Mouse (Mus musculus) midbrain, embryonic 10.5 days (tissue): ENCODE data around the gene Srxn1. TPM values are rescaled to one million over a fixed set of nuclear protein-coding genes. Genes with fewer than 3 reads are reported as not detected.
A peak's percentile ranks its signal among the peaks of the same experiment; 100 is the strongest.

ENCODE experiments used
- DNase-seq: peaks from one replicate; pipeline ENCODE4 v3.0.0-alpha.2; 2017; ENCODE audit warnings: low spot score
- H3K27ac ChIP-seq: fragments of 300-500 bp; sonication (generic); replicated peaks from 2 replicates; pipeline ENCODE4 v1.5.1; 2016; ENCODE audit warnings: mild to moderate bottlenecking
- H3K27me3 ChIP-seq: fragments of 300-500 bp; sonication (generic); 2 replicates; pipeline ENCODE4 v1.6.1; 2016; ENCODE audit warnings: low read depth, mild to moderate bottlenecking; ENCODE audit not compliant: poor library complexity, severe bottlenecking
- H3K36me3 ChIP-seq: fragments of 300-500 bp; sonication (generic); 2 replicates; pipeline ENCODE4 v1.6.1; 2016; ENCODE audit warnings: mild to moderate bottlenecking, moderate library complexity
- H3K4me1 ChIP-seq: fragments of 300-500 bp; sonication (generic); 2 replicates; pipeline ENCODE4 v1.6.1; 2016
- H3K4me3 ChIP-seq: fragments of 300-500 bp; sonication (generic); 2 replicates; pipeline ENCODE4 v1.5.1; 2016; ENCODE audit warnings: mild to moderate bottlenecking, moderate library complexity
- H3K9me3 ChIP-seq: fragments of 300-500 bp; sonication (generic); replicated peaks from 2 replicates; pipeline ENCODE4 v1.6.1; 2016; ENCODE audit warnings: mild to moderate bottlenecking
- WGBS: fragments of 180-500 bp; shearing (Covaris S2); methylation state at CpG from one replicate; pipeline ENCODE4 v1.1.7; 2016; 5-methylcytosine and 5-hydroxymethylcytosine counted together
- polyA plus RNA-seq: library from polyadenylated mRNA; unstranded; fragments of >200 nt; fragmentation: Nextera tagmentation; extraction: Ambion mirVana; gene quantifications from 2 replicates; pipeline ENCODE4 v1.2.1, GENCODE M21; 2016

Gene Srxn1
- polyA plus RNA-seq, 1 experiment from 2014 or later: 14.8 TPM

DNA sequence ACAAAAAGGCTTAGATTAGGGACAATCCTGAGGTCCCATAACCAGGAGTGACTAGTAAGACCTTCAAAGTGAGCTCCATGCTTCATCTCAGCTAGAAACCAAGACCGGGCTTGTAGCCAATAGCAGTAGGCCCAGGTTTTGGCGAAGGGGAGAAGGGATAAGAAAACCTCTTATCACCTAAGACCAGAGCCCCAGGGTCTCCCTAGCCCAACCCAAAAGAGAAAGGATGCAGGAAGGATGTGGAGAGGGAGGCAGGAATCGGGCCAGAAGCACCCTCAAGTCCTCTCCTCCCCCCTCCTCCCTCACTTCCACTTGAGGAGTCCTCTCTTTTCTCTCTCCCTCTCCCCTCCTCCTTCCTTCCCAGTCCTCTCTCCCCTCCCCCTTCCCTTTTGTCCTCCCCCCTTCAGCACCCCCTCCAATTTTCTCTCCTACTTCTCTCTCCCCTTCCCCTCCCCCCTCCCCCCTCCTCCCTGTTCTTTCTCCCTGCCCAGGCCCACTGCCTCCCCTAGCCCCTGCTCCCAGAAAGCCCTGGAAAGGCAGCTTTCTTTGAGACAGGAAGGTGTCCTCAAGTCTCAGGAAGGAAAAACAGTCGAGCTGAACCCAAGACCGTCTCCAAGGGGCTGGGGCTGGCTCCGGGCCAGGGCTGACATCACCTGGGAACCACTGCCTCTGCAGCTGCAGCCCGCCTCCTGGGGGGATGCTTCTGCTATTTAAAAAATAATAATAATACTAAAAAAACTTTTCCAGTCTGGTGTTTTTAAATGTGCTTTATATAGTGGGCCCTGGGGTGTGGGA, 50.3 kb downstream of the Srxn1 start:
- Histone ChIP-seq H3K36me3 (no peaks in the 10 kb centered on the region), H3K4me1 (peaks cover 12% of the 10 kb centered on the region), H3K4me3 (no peak overlapping the region), H3K27me3 (no peaks in the 10 kb centered on the region), H3K9me3 (no peaks in the 10 kb centered on the region), H3K27ac (0 out of 2 replicates have a peak overlapping the region, but pooled peaks have one; percentile 24)
- DNase-seq: no peak
- WGBS: 59% methylated on average over 7 of the region's 7 CpGs

DNA sequence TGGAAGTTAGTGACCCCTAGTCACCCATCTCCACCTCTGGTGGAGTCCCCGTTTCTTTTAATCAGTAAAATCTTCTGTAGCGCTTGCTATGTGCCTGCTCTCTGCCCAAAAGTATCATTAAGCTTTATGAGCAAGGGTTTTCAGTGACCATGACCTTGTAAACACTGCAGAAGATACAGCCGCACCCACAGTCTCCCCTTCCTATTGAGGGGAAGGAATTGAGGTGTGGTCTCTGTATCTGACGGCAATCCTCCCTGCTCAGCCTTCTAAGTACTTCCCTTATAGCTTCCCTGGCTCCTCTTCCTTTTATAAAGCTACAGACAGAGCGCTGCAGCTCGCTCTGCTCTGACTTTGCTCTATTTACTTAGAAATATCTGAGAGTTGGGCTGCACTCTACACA, 51.2 kb downstream of the Srxn1 start:
- no peak overlapping the region for H3K4me3 ChIP-seq
- DNase-seq: no peak
- WGBS: 85% methylated on average over 6 of the region's 6 CpGs
- no peaks in the 10 kb centered on the region for H3K9me3 ChIP-seq
- H3K36me3 ChIP-seq: no peaks in the 10 kb centered on the region
- H3K27ac ChIP-seq: no peak overlapping the region
- peaks cover 12% of the 10 kb centered on the region for H3K4me1 ChIP-seq
- no peaks in the 10 kb centered on the region for H3K27me3 ChIP-seq

DNA sequence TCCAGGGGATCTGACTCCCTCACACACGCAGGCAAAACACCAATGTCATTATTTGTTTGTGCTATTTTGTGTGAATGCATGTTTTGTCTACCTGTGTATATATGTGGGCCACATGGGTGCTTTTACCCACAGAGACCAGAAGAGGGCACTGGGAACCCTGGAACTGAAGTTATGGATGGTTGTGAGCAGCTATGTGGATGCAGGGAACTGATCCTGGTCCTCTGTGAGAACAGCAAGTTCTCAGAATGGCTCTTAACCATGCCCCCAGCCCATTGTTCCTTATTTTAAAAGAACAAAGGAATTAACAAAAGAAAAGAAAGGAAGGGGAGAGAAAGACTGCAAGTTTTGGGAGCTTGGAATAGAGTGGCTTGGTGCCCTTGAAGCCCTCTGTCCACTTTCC, 54.2 kb downstream of the Srxn1 start:
- Histone ChIP-seq H3K4me1 (peaks cover 7% of the 10 kb centered on the region), H3K4me3 (no peak overlapping the region), H3K9me3 (no peaks in the 10 kb centered on the region), H3K27ac (no peak overlapping the region), H3K27me3 (no peaks in the 10 kb centered on the region), H3K36me3 (no peaks in the 10 kb centered on the region)
- no peak for DNase-seq
- WGBS: 91% methylated on average over 1 of the region's 1 CpGs

Other genes starting within 250 kb of the Srxn1 start
- 0.06 and 0.32 TPM in 2 replicates for gene Angpt4, start 194.3 kb upstream of the Srxn1 start, polyA plus RNA-seq
- 79.8 and 108 TPM in 2 replicates for gene Fam110a, start 125.3 kb upstream of the Srxn1 start, polyA plus RNA-seq
- 0.81 and 0.87 TPM in 2 replicates for gene Slc52a3, start 109.0 kb upstream of the Srxn1 start, polyA plus RNA-seq
- gene Scrt2, start 24.0 kb upstream of the Srxn1 start, polyA plus RNA-seq: 2.2 and 4.7 TPM in 2 replicates
- 1.9 and 3.0 TPM in 2 replicates for gene Tcf15, start 38.0 kb downstream of the Srxn1 start, polyA plus RNA-seq
- gene Csnk2a1, start 121.3 kb downstream of the Srxn1 start, polyA plus RNA-seq: 79.1 and 82.7 TPM in 2 replicates
- 29.2 and 30.3 TPM in 2 replicates for gene Tbc1d20, start 188.3 kb downstream of the Srxn1 start, polyA plus RNA-seq
- gene Rbck1, start 227.1 kb downstream of the Srxn1 start, polyA plus RNA-seq: 92.2 and 101 TPM in 2 replicates
- 2.2 and 2.8 TPM in 2 replicates for gene Trib3, start 238.5 kb downstream of the Srxn1 start, polyA plus RNA-seq